Mouse (Mus musculus): ENCODE data around the gene Manba. TPM values are rescaled to one million over a fixed set of nuclear protein-coding genes. Genes with fewer than 3 reads are reported as not detected.

Manba gene
- total and polyA plus RNA-seq, 2 experiments from 2014 or later, result 7.0 to 10.7 TPM

DNA sequence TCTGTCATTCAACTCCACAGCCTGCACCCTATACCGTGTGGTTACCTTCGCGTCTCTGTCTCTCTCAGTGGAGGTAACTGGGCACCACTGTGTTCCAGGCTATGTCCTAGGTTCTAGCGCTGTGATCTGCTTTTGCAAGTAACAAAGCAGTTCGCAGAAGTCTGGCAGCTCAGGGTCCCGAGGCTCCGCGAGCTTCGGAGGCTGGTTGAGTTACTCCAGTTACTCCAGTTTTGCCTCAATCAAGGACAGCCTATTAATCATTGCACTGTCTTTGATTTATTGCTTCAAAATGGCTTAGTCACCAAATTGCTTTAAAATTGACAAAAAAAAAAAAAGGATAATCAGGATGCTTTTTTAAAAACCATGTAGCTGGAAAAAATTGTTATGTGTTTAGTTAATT is 79.3 kb downstream of the Manba start:
- no peaks in the 10 kb centered on the region for H3K4me1 ChIP-seq (ENCODE audit: insufficient read depth, low read length)
- H3K9ac ChIP-seq (replicated peaks; ENCODE audit: low read length), result no peak overlapping the region
- no peaks in the 10 kb centered on the region for H3K9me3 ChIP-seq (ENCODE audit: low read length)
- no peak for TF ChIP-seq CTCF (IDR thresholded peaks at IDR 0.05; ENCODE audit: low read depth)
- H3K27me3 ChIP-seq (ENCODE audit: insufficient read depth, low read length), result no peaks in the 10 kb centered on the region
- no peaks in the 10 kb centered on the region for H3K36me3 ChIP-seq (ENCODE audit: insufficient read depth, low read length)
- H3K4me3 ChIP-seq (ENCODE audit: low read length), result no peak overlapping the region
- DNase-seq (ENCODE audit: low spot score) (no peak), ATAC-seq (no peak)
- H3K27ac ChIP-seq, result no peak overlapping the region
- no peak overlapping the region for H3K4me2 ChIP-seq (ENCODE audit: low read depth, low read length)
- 91% methylated on average over 9 of the region's 9 CpGs for WGBS

DNA sequence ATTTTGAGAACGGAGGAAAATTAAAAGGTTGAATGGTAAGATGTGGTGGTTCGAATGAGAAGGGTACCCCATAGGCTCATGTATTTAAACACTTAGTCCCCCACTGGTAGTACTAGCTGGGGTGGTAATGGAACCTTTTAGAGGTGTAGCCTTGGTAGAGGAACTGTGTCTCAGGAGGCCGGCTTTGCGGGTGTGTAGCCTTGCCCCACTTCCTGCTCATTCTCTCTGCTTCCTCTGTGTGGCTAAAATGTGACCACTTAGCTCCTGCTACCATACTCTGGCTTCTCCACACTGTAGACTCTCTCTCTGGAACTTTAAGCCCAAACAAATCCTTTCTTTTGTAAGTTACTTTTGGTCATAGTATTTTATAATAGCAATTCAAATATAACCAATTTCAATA is 79.9 kb downstream of the Manba start:
- Histone ChIP-seq H3K36me3 (ENCODE audit: insufficient read depth, low read length) (no peaks in the 10 kb centered on the region), H3K4me3 (ENCODE audit: low read length) (no peak overlapping the region), H3K27me3 (ENCODE audit: insufficient read depth, low read length) (no peaks in the 10 kb centered on the region), H3K9ac (replicated peaks; ENCODE audit: low read length) (no peak overlapping the region), H3K4me1 (ENCODE audit: insufficient read depth, low read length) (no peaks in the 10 kb centered on the region), H3K27ac (no peak overlapping the region), H3K9me3 (ENCODE audit: low read length) (no peaks in the 10 kb centered on the region), H3K4me2 (ENCODE audit: low read depth, low read length) (no peak overlapping the region)
- TF ChIP-seq CTCF (IDR thresholded peaks at IDR 0.05; ENCODE audit: low read depth), result no peak
- ATAC-seq (no peak), DNase-seq (ENCODE audit: low spot score) (no peak)
- WGBS, result 84% methylated on average over 4 of the region's 4 CpGs

- Histone ChIP-seq H3K36me3 (ENCODE audit: insufficient read depth, low read length) (no peaks in the 10 kb centered on the region), H3K4me2 (ENCODE audit: low read depth, low read length) (no peak overlapping the region), H3K9me3 (ENCODE audit: low read length) (no peaks in the 10 kb centered on the region), H3K27me3 (ENCODE audit: insufficient read depth, low read length) (no peaks in the 10 kb centered on the region), H3K4me3 (ENCODE audit: low read length) (no peak overlapping the region), H3K9ac (replicated peaks; ENCODE audit: low read length) (no peak overlapping the region), H3K27ac (no peak overlapping the region), H3K4me1 (ENCODE audit: insufficient read depth, low read length) (no peaks in the 10 kb centered on the region)
- DNase-seq (ENCODE audit: low spot score) (no peak), ATAC-seq (no peak)
- no peak for TF ChIP-seq CTCF (IDR thresholded peaks at IDR 0.05; ENCODE audit: low read depth)
- WGBS, result 74% methylated on average over 6 of the region's 6 CpGs
Observed at GRCm38 (mm10) chr3:135567888-135568287, 82.5 kb downstream of the Manba start.

GRCm38 (mm10) chr3:135568633-135569032 is 83.2 kb downstream of the Manba start:
- DNase-seq (ENCODE audit: low spot score), result no peak

GRCm38 (mm10) chr3:135571540-135571939 is 86.1 kb downstream of the Manba start:
- Histone ChIP-seq H3K4me2 (ENCODE audit: low read depth, low read length) (no peak overlapping the region), H3K36me3 (ENCODE audit: insufficient read depth, low read length) (no peaks in the 10 kb centered on the region), H3K9ac (replicated peaks; ENCODE audit: low read length) (no peak overlapping the region), H3K4me1 (ENCODE audit: insufficient read depth, low read length) (no peaks in the 10 kb centered on the region), H3K9me3 (ENCODE audit: low read length) (no peaks in the 10 kb centered on the region), H3K27ac (no peak overlapping the region), H3K27me3 (ENCODE audit: insufficient read depth, low read length) (no peaks in the 10 kb centered on the region), H3K4me3 (ENCODE audit: low read length) (no peak overlapping the region)
- ATAC-seq (no peak), DNase-seq (ENCODE audit: low spot score) (no peak)
- 68% methylated on average over 13 of the region's 13 CpGs for WGBS
- no peak for TF ChIP-seq CTCF (IDR thresholded peaks at IDR 0.05; ENCODE audit: low read depth)

More at GRCm38 (mm10) chr3:135568633-135569032, 83.2 kb downstream of the Manba start:
- Histone ChIP-seq H3K36me3 (ENCODE audit: insufficient read depth, low read length) (no peaks in the 10 kb centered on the region), H3K4me1 (ENCODE audit: insufficient read depth, low read length) (no peaks in the 10 kb centered on the region), H3K9ac (replicated peaks; ENCODE audit: low read length) (no peak overlapping the region), H3K4me2 (ENCODE audit: low read depth, low read length) (no peak overlapping the region), H3K9me3 (ENCODE audit: low read length) (no peaks in the 10 kb centered on the region), H3K4me3 (ENCODE audit: low read length) (no peak overlapping the region), H3K27ac (no peak overlapping the region), H3K27me3 (ENCODE audit: insufficient read depth, low read length) (no peaks in the 10 kb centered on the region)
- no peak for TF ChIP-seq CTCF (IDR thresholded peaks at IDR 0.05; ENCODE audit: low read depth)
- 76% methylated on average over 5 of the region's 5 CpGs for WGBS
- ATAC-seq, result no peak

DNA sequence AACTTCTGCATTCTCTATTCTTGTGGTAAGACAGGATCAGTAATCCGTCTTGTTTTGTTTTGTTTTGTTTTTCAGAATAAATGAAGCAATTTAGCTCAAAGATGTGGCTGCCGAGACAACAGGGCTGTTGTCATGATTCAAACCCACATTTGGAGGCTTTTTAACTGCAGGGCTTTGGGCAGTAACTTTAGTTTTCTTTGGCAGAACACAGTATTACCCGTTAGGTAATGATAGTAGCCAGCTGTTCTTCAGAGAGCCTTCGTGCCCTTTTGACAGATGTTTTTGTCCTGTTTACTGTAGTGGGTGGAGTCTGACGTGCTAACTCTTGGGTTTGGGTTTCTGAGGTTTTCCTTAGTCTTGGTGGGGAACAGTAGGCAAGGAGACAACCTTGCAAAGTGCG is 87.6 kb downstream of the Manba start:
- Histone ChIP-seq H3K9ac (replicated peaks; ENCODE audit: low read length) (no peak overlapping the region), H3K9me3 (ENCODE audit: low read length) (no peaks in the 10 kb centered on the region), H3K36me3 (ENCODE audit: insufficient read depth, low read length) (no peaks in the 10 kb centered on the region), H3K4me3 (ENCODE audit: low read length) (no peak overlapping the region), H3K4me2 (ENCODE audit: low read depth, low read length) (no peak overlapping the region), H3K27me3 (ENCODE audit: insufficient read depth, low read length) (no peaks in the 10 kb centered on the region), H3K27ac (no peak overlapping the region), H3K4me1 (ENCODE audit: insufficient read depth, low read length) (no peaks in the 10 kb centered on the region)
- no peak for TF ChIP-seq CTCF (IDR thresholded peaks at IDR 0.05; ENCODE audit: low read depth)
- ATAC-seq (no peak), DNase-seq (ENCODE audit: low spot score) (no peak)
- WGBS, result 60% methylated on average over 6 of the region's 6 CpGs

- ATAC-seq (no peak), DNase-seq (ENCODE audit: low spot score) (no peak)
- Histone ChIP-seq H3K9ac (replicated peaks; ENCODE audit: low read length) (no peak overlapping the region), H3K27ac (no peak overlapping the region), H3K4me1 (ENCODE audit: insufficient read depth, low read length) (no peaks in the 10 kb centered on the region), H3K36me3 (ENCODE audit: insufficient read depth, low read length) (no peaks in the 10 kb centered on the region), H3K27me3 (ENCODE audit: insufficient read depth, low read length) (no peaks in the 10 kb centered on the region), H3K4me3 (ENCODE audit: low read length) (no peak overlapping the region), H3K4me2 (ENCODE audit: low read depth, low read length) (no peak overlapping the region), H3K9me3 (ENCODE audit: low read length) (no peaks in the 10 kb centered on the region)
- no peak for TF ChIP-seq CTCF (IDR thresholded peaks at IDR 0.05; ENCODE audit: low read depth)
- WGBS, result 91% methylated on average over 3 of the region's 3 CpGs
Observed at GRCm38 (mm10) chr3:135575126-135575525, 89.7 kb downstream of the Manba start.
